Mouse (Mus musculus): Measurements from ENCODE around the gene B4gat1.
"Not testable (repeated sequence)": the region's sequence is repeated elsewhere in the genome, so short reads cannot be mapped to it uniquely, and the experiment has no call there.

B4gat1 gene

GRCm38 (mm10) chr19:5083961-5084833 is 45.6 kb downstream of the B4gat1 start:
- no peak for DNase-seq (ENCODE audit: low spot score)

DNA sequence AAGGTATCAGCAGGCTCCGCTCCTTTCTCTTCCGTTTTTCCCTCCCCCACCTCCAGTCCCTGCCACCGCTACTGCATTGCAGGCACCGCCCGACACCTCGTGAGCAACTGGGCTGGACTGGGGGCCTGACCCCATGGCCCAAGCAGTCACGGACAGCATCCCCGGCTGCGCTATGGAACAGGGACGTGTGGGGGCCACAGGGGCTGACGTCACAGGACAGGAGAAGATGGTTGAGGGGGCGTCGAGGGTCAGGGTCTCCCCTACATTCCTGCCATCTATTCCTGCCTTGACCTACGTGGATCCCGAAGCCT is 46.2 kb downstream of the B4gat1 start:
- DNase-seq (ENCODE audit: low spot score), result no peak

- DNase-seq (ENCODE audit: low spot score), result peak; percentile 46
Measured at GRCm38 (mm10) chr19:5085145-5085863, 46.7 kb downstream of the B4gat1 start, which contains the start of gene Tmem151a. Tmem151a (minus strand) TSS chr19:5085531.

- not testable (repeated sequence) for DNase-seq (ENCODE audit: low spot score)
Measured at GRCm38 (mm10) chr19:5086533-5086932, 47.9 kb downstream of the B4gat1 start.

DNA sequence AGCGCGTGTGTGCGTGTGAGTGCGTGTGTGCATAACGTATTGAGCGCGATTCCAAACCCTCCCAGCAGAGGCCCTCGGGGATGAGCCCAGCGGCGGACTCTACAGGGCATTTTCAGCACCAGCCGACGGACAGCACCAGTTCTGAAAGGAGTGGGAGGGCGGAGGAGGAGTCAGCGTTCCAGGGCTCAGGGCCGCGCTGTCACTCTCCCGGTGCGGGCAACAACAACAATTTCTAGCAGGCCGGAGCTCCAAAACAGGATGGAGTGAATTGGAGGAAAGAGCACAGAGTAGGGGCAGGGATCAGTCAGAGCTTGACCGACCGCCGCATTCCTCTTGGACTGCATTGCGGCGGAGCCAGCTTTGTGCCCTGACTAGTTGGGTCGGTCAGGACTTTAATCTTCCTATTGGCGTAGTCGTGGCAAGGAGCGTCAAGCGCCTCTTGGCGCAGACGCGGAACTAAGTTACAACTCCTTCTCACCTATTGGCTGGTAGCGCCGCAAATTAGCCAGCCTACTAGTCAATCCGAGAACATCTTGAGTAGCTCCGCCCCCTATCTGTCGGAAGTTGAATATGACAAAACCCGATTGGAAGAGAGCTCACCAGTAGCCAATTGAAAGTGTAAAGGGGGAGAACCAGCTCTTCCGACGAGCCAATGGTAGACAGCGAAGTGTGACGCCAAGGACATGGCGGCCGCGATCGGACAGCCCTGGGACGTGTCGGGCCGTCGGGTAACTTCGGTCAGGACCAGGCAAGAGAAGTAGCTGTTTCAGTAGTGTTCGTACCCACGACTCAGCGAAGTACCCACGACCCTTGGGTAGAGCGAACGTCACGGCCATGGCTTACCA is 49.5 kb downstream of the B4gat1 start, which contains the start of gene Yif1a:
Gene Yif1a, plus strand, starts transcription at position 655 of the 845 bp plus-strand sequence.
- DNase-seq (ENCODE audit: low spot score), result peak; percentile 93

- DNase-seq (ENCODE audit: low spot score), result no peak
Measured at GRCm38 (mm10) chr19:5089324-5089723, 50.7 kb downstream of the B4gat1 start.
